Mouse (Mus musculus) kidney, postnatal 36 days (tissue): ENCODE measurements around the gene Lmbr1l.

Experiments used
- DNase-seq, 2 experiments: peaks; one replicate each; pipeline ENCODE4 v3.0.0; 2021 to 2022; ENCODE audit warnings: mixed read lengths in 2 of 2

The Lmbr1l gene

GRCm38 (mm10) chr15:98894746-98895634 lies 23.0 kb downstream of the Lmbr1l start:
- DNase-seq: no peak

- DNase-seq: peak in 1 of 2 experiments; percentile 69
Observed at GRCm38 (mm10) chr15:98893940-98894745, 23.9 kb downstream of the Lmbr1l start, which contains the start of gene Rhebl1. Gene Rhebl1 (minus strand): TSS chr15:98894540.

- no peak for DNase-seq
Observed at GRCm38 (mm10) chr15:98893036-98893435, 25.0 kb downstream of the Lmbr1l start.

- peak; percentile 78 to 88 for DNase-seq
Observed at GRCm38 (mm10) chr15:98891907-98892606, 26.0 kb downstream of the Lmbr1l start.

- DNase-seq: no peak
Observed at GRCm38 (mm10) chr15:98891198-98891742, 26.8 kb downstream of the Lmbr1l start.

- no peak for DNase-seq
Observed at GRCm38 (mm10) chr15:98887526-98887925, 30.5 kb downstream of the Lmbr1l start.

- no peak for DNase-seq
Observed at GRCm38 (mm10) chr15:98886667-98887387, 31.2 kb downstream of the Lmbr1l start.

- DNase-seq: peak in 1 of 2 experiments; percentile 40
Observed at GRCm38 (mm10) chr15:98884106-98884505, 33.9 kb downstream of the Lmbr1l start.

- peak; percentile 77 to 90 for DNase-seq
Observed at GRCm38 (mm10) chr15:98883661-98884060, 34.4 kb downstream of the Lmbr1l start.

GRCm38 (mm10) chr15:98881656-98882008 lies 36.4 kb downstream of the Lmbr1l start:
- DNase-seq: no peak

- DNase-seq: peak; percentile 96 to 98
Observed at GRCm38 (mm10) chr15:98880978-98881655, 36.9 kb downstream of the Lmbr1l start.

- peak; percentile 83 for DNase-seq
Observed at GRCm38 (mm10) chr15:98877331-98877730, 40.7 kb downstream of the Lmbr1l start.

- peak; percentile 93 to 95 for DNase-seq
Observed at GRCm38 (mm10) chr15:98871916-98872888, 45.8 kb downstream of the Lmbr1l start.

- peak; percentile 28 to 61 for DNase-seq
Observed at GRCm38 (mm10) chr15:98871070-98871915, 46.7 kb downstream of the Lmbr1l start, which contains the start of gene Kmt2d. Gene Kmt2d (minus strand): TSS chr15:98871204.

GRCm38 (mm10) chr15:98870179-98871069 lies 47.6 kb downstream of the Lmbr1l start:
- peak; percentile 51 to 69 for DNase-seq

- DNase-seq: peak in 1 of 2 experiments; percentile 19
Observed at GRCm38 (mm10) chr15:98869342-98870178, 48.5 kb downstream of the Lmbr1l start.
